Mouse (Mus musculus) heart, embryonic 12.5 days (tissue): ENCODE data around the gene Krt6b. TPM values are rescaled to one million over a fixed set of nuclear protein-coding genes. Genes with fewer than 3 reads are reported as not detected.

Experiments
- ATAC-seq: fragments of 200-750 bp; cut with Nextera tagmentation; 2 replicates; pipeline ENCODE4 v1.8.0; 2017; ENCODE audit warnings: moderate TSS enrichment, moderate library complexity; ENCODE audit not compliant: insufficient number of reproducible peaks, low FRiP score
- H3K27ac ChIP-seq: fragments of 300-500 bp; sonication (generic); 2 replicates; pipeline ENCODE4 v1.5.1; 2016; ENCODE audit warnings: mild to moderate bottlenecking, moderate library complexity; ENCODE audit not compliant: poor library complexity, severe bottlenecking
- H3K27me3 ChIP-seq: fragments of 300-500 bp; sonication (generic); replicated peaks from 2 replicates; pipeline ENCODE4 v1.6.1; 2016; ENCODE audit warnings: mild to moderate bottlenecking, moderate library complexity
- H3K36me3 ChIP-seq: fragments of 300-500 bp; sonication (generic); 2 replicates; pipeline ENCODE4 v1.6.1; 2016; ENCODE audit warnings: mild to moderate bottlenecking, moderate library complexity
- H3K4me1 ChIP-seq: fragments of 300-500 bp; sonication (generic); replicated peaks from 2 replicates; pipeline ENCODE4 v1.6.1; 2016; ENCODE audit warnings: mild to moderate bottlenecking
- H3K4me2 ChIP-seq: fragments of 300-500 bp; sonication (generic); 2 replicates; pipeline ENCODE4 v1.6.1; 2016; ENCODE audit warnings: mild to moderate bottlenecking, moderate library complexity
- H3K4me3 ChIP-seq: fragments of 300-500 bp; sonication (generic); 2 replicates; pipeline ENCODE4 v1.5.1; 2016; ENCODE audit warnings: mild to moderate bottlenecking
- H3K9ac ChIP-seq: fragments of 300-500 bp; sonication (generic); 2 replicates; pipeline ENCODE4 v1.6.1; 2016; ENCODE audit warnings: mild to moderate bottlenecking, moderate library complexity
- H3K9me3 ChIP-seq: fragments of 300-500 bp; sonication (generic); replicated peaks from 2 replicates; pipeline ENCODE4 v1.6.1; 2016; ENCODE audit warnings: mild to moderate bottlenecking, moderate library complexity
- WGBS: fragments of 180-500 bp; shearing (Covaris S2); methylation state at CpG from one replicate; pipeline ENCODE4 v1.1.7; 2016; 5-methylcytosine and 5-hydroxymethylcytosine counted together
- polyA plus RNA-seq: library from polyadenylated mRNA; unstranded; fragments of >200 nt; fragmentation: Nextera tagmentation; extraction: Ambion mirVana; gene quantifications from 2 replicates; pipeline ENCODE4 v1.2.1, GENCODE M21; 2016

Krt6b gene
- polyA plus RNA-seq: not detected in 2 replicates

- H3K4me2 ChIP-seq: no peak within 1 kb of the TSS
- no peak for ATAC-seq
- no peaks in the 10 kb centered on the region for H3K9me3 ChIP-seq
- H3K27ac ChIP-seq: no peak within 1 kb of the TSS
- no peaks in the 10 kb centered on the region for H3K36me3 ChIP-seq
- no peak within 1 kb of the TSS for H3K4me3 ChIP-seq
- H3K27me3 ChIP-seq: no peaks in the 10 kb centered on the region; the same call in 1 of the 2 replicates
- H3K9ac ChIP-seq: no peak within 1 kb of the TSS
- 84% methylated on average over 2 of the region's 2 CpGs for WGBS
- H3K4me1 ChIP-seq: no peaks in the 10 kb centered on the region
Observed at GRCm38 (mm10) chr15:101680187-101680586, at the start of gene Krt6b. Gene Krt6b, minus strand, starts transcription at chr15:101680287.

DNA sequence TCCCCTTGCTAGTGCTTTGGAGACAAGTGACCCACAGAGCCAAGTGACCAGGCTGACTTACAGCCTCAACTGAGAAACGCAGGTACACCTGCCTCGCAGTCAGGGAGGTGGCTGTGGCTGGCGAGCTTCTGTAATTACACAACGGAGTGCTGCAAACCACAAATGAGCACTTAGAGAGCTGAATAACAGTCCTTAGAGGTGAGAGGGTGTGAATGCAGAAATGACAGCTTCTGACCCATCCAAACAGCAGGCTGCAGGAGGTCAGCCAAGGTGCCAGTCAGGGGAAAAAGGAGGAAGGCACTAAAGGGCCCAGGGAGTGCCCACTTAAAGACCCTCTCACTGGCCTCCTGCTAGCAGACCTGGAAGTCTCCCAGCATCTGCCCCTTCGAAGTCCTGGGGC, 44.6 kb upstream of the Krt6b start:
- no peak for ATAC-seq
- no peaks in the 10 kb centered on the region for H3K4me1 ChIP-seq
- no peaks in the 10 kb centered on the region for H3K36me3 ChIP-seq
- H3K27me3 ChIP-seq: peaks cover 47% of the 10 kb centered on the region
- no peak overlapping the region for H3K9ac ChIP-seq
- WGBS: 39% methylated on average over 5 of the region's 5 CpGs
- no peak overlapping the region for H3K4me2 ChIP-seq
- H3K9me3 ChIP-seq: no peaks in the 10 kb centered on the region
- no peak overlapping the region for H3K27ac ChIP-seq
- H3K4me3 ChIP-seq: no peak overlapping the region

DNA sequence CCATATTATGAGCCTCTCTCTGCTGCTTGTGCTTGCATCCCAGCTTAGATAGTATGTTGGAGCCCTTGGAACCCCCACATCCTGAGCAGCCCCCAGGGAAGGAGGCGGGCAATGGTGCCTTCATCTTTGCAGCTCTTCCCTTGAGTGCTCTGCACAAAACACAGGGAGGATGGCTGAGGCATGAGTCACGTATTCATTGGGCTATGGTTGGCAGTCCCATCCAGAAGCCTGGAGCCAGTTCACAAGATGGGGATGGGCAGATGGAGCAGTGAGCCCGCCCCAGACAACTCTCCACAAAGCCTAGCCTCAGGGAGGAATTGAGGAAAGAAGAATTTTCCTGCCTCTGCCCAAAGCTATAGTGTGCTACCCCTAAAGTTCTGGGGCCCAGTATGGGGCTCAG, 35.7 kb upstream of the Krt6b start:
- ATAC-seq: no peak
- 56% methylated on average over 3 of the region's 3 CpGs for WGBS
- Histone ChIP-seq H3K4me3 (no peak overlapping the region), H3K4me1 (no peaks in the 10 kb centered on the region), H3K9ac (no peak overlapping the region), H3K36me3 (no peaks in the 10 kb centered on the region), H3K9me3 (no peaks in the 10 kb centered on the region), H3K27ac (no peak overlapping the region), H3K4me2 (no peak overlapping the region), H3K27me3 (peaks cover 28% of the 10 kb centered on the region)

GRCm38 (mm10) chr15:101714356-101714755, 34.3 kb upstream of the Krt6b start:
- Histone ChIP-seq H3K4me1 (no peaks in the 10 kb centered on the region), H3K27me3 (peaks cover 27% of the 10 kb centered on the region), H3K4me2 (no peak overlapping the region), H3K9ac (no peak overlapping the region), H3K36me3 (no peaks in the 10 kb centered on the region), H3K27ac (no peak overlapping the region), H3K9me3 (no peaks in the 10 kb centered on the region), H3K4me3 (no peak overlapping the region)
- ATAC-seq: no peak
- 58% methylated on average over 5 of the region's 5 CpGs for WGBS

DNA sequence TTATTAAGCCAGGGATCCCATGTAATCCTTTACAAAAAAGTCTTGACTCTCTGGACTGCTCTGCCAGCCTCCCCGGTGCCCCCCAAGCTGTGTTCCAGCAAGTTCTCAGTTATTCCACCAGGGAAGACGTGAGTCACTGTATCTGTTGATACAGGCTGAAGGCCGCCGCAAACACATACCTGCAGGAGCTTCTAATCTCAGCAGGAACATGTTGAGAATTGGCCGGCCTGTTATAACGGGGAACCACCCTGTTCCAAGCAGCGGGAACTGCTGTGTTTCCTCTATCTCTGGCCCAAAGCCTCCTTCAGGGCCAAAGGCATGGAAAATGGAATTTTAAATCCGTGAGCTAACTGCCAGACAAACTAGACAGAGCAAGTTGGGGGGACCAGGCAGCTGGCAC, 33.6 kb upstream of the Krt6b start:
- no peak overlapping the region for H3K4me2 ChIP-seq
- peaks cover 29% of the 10 kb centered on the region for H3K27me3 ChIP-seq
- H3K9me3 ChIP-seq: no peaks in the 10 kb centered on the region
- H3K4me3 ChIP-seq: no peak overlapping the region
- H3K9ac ChIP-seq: no peak overlapping the region
- no peak overlapping the region for H3K27ac ChIP-seq
- WGBS: 53% methylated on average over 8 of the region's 8 CpGs
- H3K4me1 ChIP-seq: no peaks in the 10 kb centered on the region
- no peaks in the 10 kb centered on the region for H3K36me3 ChIP-seq
- no peak for ATAC-seq

DNA sequence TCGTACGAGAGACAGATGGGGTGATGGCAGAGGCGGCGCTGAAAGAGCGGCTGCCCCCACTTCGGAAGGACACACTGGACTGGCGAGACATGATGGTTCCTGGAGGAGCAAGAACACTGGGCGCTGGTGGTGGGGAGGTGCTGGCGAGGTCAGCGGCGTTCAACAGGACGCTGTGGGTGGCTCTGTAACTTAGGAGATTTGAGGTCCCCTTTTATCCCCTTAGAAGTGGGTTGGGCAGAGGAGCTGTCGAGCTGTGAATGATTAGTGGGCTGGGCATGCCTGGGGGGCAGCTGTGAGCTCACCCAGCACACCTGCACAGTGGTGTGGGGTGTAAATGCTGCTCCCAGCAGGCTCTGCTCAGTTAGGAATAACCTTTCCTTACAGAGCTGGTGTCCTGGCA, 32.6 kb upstream of the Krt6b start, which contains the start of gene Krt5:
Gene Krt5, minus strand, starts transcription at position 179 of the 400 bp plus-strand sequence.
- Histone ChIP-seq H3K4me1 (no peaks in the 10 kb centered on the region), H3K27ac (no peak within 1 kb of the TSS), H3K27me3 (peaks cover 35% of the 10 kb centered on the region), H3K4me2 (no peak within 1 kb of the TSS), H3K9me3 (no peaks in the 10 kb centered on the region), H3K9ac (no peak within 1 kb of the TSS), H3K4me3 (no peak within 1 kb of the TSS), H3K36me3 (no peaks in the 10 kb centered on the region)
- WGBS: 60% methylated on average over 13 of the region's 13 CpGs
- ATAC-seq: no peak

DNA sequence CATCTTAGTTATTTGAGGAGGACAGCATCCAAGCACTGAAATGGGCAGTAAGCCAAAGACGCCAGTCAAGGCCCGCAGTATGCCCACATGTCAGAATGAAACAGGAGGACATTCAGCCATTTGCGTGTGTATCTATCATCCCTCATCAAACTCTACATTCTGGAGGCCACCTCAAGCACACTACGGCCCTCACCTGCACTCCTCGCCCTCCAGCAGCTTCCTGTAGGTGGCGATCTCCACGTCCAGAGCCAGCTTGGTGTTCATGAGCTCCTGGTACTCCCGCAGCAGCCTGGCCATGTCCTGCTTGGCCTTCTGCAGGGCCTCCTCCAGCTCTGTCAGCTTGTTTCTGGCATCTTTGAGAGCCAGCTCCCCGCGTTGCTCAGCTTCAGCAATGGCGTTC, 28.6 kb upstream of the Krt6b start:
- H3K9me3 ChIP-seq: no peaks in the 10 kb centered on the region
- no peaks in the 10 kb centered on the region for H3K36me3 ChIP-seq
- H3K4me2 ChIP-seq: no peak overlapping the region
- H3K27ac ChIP-seq: no peak overlapping the region
- no peak overlapping the region for H3K9ac ChIP-seq
- no peak overlapping the region for H3K4me3 ChIP-seq
- no peak for ATAC-seq
- H3K4me1 ChIP-seq: no peaks in the 10 kb centered on the region
- peaks cover 41% of the 10 kb centered on the region for H3K27me3 ChIP-seq
- WGBS: 57% methylated on average over 11 of the region's 11 CpGs

GRCm38 (mm10) chr15:101707454-101707853, 27.4 kb upstream of the Krt6b start:
- Histone ChIP-seq H3K9ac (no peak overlapping the region), H3K4me1 (no peaks in the 10 kb centered on the region), H3K4me3 (no peak overlapping the region), H3K36me3 (no peaks in the 10 kb centered on the region), H3K27ac (no peak overlapping the region), H3K4me2 (no peak overlapping the region), H3K27me3 (peaks cover 31% of the 10 kb centered on the region), H3K9me3 (no peaks in the 10 kb centered on the region)
- no peak for ATAC-seq
- 72% methylated on average over 9 of the region's 9 CpGs for WGBS

DNA sequence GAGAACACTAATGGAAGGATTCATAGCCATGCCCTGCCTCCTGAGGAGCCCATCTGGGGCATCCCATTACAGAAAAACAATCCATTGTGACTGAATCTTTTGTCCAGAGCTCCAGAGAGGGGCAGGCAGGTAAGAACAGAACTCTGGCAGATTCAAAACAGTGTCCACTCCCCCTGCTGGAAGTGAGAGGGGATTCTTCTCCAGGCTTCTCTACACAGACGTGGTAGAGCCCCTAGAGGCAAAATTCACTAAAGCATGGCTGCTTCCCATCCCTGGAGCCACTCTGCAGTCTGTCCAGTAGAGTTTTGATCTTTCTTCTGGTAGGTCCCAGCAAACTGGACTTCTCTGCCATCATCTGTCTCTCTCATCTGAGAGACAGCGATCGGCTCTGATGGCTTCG, 24.0 kb upstream of the Krt6b start:
- Histone ChIP-seq H3K36me3 (no peaks in the 10 kb centered on the region), H3K9ac (no peak overlapping the region), H3K4me2 (no peak overlapping the region), H3K27me3 (peaks cover 18% of the 10 kb centered on the region; the same call in 1 of the 2 replicates), H3K4me3 (no peak overlapping the region), H3K4me1 (no peaks in the 10 kb centered on the region), H3K27ac (no peak overlapping the region), H3K9me3 (no peaks in the 10 kb centered on the region)
- WGBS: 64% methylated on average over 4 of the region's 4 CpGs
- no peak for ATAC-seq

DNA sequence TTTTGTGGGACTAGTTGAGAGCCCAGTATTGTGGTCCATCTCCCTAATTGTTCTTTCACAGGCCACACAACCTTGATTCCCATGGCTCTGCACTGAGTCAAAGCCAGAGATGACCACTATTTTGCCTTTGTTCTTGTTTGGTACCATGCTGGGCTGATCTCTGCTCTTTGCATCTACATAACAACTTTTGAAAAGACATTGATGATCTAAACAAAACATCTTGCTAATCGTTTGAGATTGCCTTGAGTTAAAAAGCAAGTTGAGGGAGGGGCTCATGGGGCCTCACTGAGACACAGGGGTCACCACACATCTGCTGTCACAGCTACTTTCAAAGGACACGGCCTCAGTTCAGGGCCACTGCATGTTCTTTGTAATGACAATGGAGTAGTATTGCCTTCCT, 22.3 kb upstream of the Krt6b start:
- no peak overlapping the region for H3K27ac ChIP-seq
- H3K4me1 ChIP-seq: no peaks in the 10 kb centered on the region
- H3K9ac ChIP-seq: no peak overlapping the region
- H3K27me3 ChIP-seq: peaks cover 5% of the 10 kb centered on the region; the same call in 1 of the 2 replicates
- no peaks in the 10 kb centered on the region for H3K9me3 ChIP-seq
- H3K4me3 ChIP-seq: no peak overlapping the region
- ATAC-seq: no peak
- no peaks in the 10 kb centered on the region for H3K36me3 ChIP-seq
- 44% methylated on average over 2 of the region's 2 CpGs for WGBS
- no peak overlapping the region for H3K4me2 ChIP-seq

GRCm38 (mm10) chr15:101699866-101700265, 19.8 kb upstream of the Krt6b start:
- no peak for ATAC-seq
- H3K9ac ChIP-seq: no peak overlapping the region
- 63% methylated on average over 8 of the region's 8 CpGs for WGBS

GRCm38 (mm10) chr15:101699192-101699591, 19.1 kb upstream of the Krt6b start:
- no peak overlapping the region for H3K27ac ChIP-seq
- no peak overlapping the region for H3K4me3 ChIP-seq
- H3K4me2 ChIP-seq: no peak overlapping the region
- H3K27me3 ChIP-seq: peaks cover 17% of the 10 kb centered on the region
- no peaks in the 10 kb centered on the region for H3K9me3 ChIP-seq
- no peak for ATAC-seq
- H3K36me3 ChIP-seq: no peaks in the 10 kb centered on the region
- H3K9ac ChIP-seq: no peak overlapping the region
- H3K4me1 ChIP-seq: no peaks in the 10 kb centered on the region
- 39% methylated on average over 3 of the region's 3 CpGs for WGBS

More at GRCm38 (mm10) chr15:101699866-101700265, 19.8 kb upstream of the Krt6b start:
- H3K27ac ChIP-seq: no peak overlapping the region
- H3K4me2 ChIP-seq: no peak overlapping the region
- no peaks in the 10 kb centered on the region for H3K4me1 ChIP-seq
- no peaks in the 10 kb centered on the region for H3K36me3 ChIP-seq
- no peaks in the 10 kb centered on the region for H3K9me3 ChIP-seq
- H3K27me3 ChIP-seq: peaks cover 11% of the 10 kb centered on the region
- no peak overlapping the region for H3K4me3 ChIP-seq
